Mouse (Mus musculus) ovary, postnatal 14 days (tissue): ENCODE measurements at regions not wholly inside any gene's neighbourhood (a gene's known extent, or its start where the extent isn't known, plus 50 kb on each side); places are given as distances from the start of the nearest gene placed in this dataset.

ENCODE experiments used
- DNase-seq: peaks from one replicate; pipeline ENCODE4 v3.0.0; 2022; ENCODE audit warnings: low spot score

DNA sequence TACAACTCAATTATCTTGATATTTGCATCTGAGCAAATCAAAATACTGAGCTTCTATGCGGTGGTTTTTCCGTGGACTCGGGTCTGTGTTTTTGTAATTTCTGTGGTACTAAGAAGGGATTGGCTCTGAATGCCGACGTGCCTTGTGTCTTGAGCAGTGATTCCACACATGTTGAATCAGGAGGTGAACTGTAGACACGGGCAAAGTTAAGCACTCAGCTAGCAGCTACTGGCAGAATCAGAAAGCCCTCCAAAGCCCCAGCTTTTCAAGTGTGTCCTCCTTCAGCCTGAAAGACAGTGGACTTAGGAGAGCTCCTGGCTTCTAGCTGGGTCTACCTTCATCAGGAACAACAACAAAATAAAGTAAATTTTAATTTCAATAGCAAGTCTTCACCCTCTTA is 462.9 kb upstream of the Pou3f3 start:
- DNase-seq = no peak

DNA sequence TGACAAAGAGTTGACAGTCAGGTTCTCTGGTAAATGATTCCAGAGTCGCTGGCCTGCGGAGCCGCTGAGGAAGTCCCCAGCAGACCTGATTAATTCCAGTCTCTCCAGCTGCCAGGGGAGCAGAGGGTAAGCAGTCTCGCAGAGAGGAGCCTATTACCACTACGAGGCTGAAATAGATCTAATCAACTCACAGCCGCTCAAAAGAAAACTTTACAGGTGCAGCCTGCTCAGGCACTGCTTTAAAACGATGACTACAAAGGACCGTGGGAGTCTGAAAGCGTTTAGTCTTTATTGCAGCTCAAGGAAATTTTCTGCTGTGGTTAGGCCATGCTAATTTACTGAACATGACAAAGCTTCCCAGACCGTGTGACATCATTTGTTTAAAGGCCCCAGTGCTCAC is 462.3 kb upstream of the Pou3f3 start:
- no peak for DNase-seq

- DNase-seq = no peak
Observed at GRCm38 (mm10) chr1:42236466-42237010, 459.0 kb upstream of the Pou3f3 start.

GRCm38 (mm10) chr1:42238408-42238807 is 457.2 kb upstream of the Pou3f3 start:
- DNase-seq = no peak

- no peak for DNase-seq
Observed at GRCm38 (mm10) chr1:42241172-42241571, 454.4 kb upstream of the Pou3f3 start.

- no peak for DNase-seq
Observed at GRCm38 (mm10) chr1:42241601-42242220, 453.9 kb upstream of the Pou3f3 start.

DNA sequence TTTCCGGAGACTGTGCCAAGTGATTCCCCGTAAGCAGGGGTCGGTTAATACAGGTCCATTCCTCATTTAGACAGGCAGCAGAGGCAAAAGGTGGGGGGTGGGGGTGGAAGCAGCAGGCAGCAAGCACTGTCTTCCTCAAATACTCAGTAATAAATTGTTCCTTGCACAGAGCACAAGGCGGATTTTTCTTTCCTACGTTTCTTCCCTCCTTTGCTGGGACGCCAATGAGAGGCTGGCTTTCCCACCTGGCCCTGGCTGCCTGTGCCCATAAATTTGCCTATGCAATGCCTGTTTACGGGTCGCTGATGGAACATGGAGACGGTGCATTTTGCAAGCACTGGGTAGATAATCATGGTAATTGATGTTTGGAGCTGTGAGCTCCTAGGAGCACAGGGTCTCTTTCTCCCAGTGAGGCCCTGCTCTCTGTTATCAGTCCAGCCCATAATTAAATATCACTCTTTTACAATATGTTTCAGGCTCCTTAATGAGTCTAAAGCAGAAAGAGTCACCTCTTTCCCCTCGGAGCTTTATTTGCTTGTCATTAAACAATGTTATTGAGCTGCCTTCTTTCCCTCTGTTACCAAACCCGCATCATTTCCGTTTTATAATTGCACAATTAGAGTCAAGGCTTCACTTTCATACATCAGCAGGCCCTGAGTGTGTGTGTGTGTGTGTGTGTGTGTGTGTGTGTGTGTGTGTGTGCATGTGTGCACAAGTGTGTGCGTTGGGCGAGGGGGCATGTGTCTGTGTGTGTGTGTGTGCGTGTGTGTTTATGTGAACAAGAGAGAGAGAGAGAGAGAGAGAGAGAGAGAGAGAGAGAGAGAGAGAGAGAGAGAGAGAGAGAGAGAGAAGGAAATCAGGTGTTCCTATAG is 452.7 kb upstream of the Pou3f3 start:
- no peak for DNase-seq

GRCm38 (mm10) chr1:42243458-42243855 is 452.1 kb upstream of the Pou3f3 start:
- no peak for DNase-seq

- DNase-seq = no peak
Observed at GRCm38 (mm10) chr1:42243878-42244277, 451.7 kb upstream of the Pou3f3 start.

DNA sequence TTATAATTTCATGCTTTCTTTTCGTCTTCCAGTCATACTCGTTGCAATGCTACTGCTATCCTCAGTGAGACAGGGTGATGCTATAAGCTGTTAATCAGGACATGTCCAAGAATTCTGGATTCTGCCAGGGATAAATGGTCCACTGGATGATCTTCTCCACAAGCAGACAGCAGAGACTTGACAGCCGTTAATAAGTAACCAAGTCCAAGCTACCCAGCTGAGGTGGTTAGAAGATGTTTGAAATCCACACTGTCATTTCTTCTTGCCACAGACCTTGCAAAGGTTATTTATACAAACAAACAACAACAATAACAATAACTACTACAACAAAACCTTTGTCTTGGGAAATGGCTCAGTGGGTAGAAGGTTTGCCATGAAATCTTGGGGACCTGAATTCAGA is 443.2 kb upstream of the Pou3f3 start:
- DNase-seq = no peak

- no peak for DNase-seq
Observed at GRCm38 (mm10) chr1:42253786-42254185, 441.8 kb upstream of the Pou3f3 start.

DNA sequence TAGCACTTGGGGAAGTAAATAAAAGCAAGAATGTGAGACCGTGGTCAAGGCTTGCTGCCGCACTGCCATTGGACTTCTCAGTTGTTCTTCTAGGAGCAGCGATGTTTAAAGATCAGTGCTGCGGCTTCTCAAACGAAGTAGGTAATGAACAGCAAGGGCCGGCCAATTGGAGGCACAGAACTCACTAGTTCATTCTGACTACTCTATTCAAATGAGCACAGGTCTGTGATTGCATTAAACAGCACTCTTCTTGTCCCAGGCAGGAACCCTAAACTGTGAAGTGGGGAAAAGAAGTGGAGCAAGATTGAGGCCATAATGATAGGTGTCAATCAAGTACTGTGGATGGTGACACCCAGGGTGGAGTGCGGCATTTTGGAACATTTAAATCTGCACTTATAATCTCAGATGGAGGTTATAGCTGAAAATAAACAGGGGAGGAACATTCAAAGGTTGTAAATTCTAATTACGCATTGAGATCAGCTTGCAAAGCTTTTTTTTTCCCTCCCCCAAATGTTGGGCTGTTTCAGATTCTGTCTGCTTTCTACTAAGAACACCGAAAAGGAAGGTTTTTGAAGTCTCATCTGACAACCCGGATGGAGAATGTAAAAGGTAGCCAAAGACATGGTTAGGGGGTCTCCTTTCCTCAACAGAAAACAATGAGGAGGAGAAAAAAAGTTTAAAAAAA is 438.5 kb upstream of the Pou3f3 start:
- DNase-seq = no peak

GRCm38 (mm10) chr1:42257801-42258593 is 437.6 kb upstream of the Pou3f3 start:
- no peak for DNase-seq

- DNase-seq = no peak
Observed at GRCm38 (mm10) chr1:42258594-42258910, 437.0 kb upstream of the Pou3f3 start.

DNA sequence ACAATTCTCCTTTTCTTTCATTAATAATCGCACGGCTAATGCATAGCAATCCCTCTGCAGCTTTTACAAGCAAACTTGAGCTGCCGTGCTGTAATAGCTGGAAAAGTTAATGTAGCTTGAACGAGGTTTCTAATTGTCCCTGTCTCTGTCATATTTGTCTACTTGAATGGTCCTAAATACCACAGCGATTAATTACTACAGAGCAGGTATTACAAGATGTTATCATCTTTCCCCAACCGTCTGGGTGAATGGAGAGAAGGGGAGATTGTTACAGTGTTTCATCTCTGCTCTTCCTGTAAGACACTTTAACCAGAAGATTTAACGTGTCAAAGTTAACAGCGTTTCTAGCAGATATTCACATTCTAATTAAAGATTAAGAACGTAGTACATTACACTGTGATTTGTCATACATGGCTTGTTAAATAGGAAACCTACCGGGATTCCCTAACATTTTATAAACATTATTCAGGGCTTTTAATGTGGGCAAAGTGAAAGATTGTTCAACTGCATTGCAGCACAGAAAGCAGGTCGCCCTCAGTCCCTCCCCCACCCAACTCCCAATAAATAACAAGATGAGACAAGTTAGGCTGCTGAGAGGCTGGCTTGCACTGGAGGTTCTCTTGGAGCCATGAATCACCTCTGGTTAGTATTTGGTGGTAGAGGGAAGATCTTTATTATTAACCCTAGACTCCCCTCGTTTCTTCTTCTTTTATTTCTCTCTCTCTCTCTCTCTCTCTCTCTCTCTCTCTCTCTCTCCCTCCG is 436.2 kb upstream of the Pou3f3 start:
- DNase-seq = no peak

DNA sequence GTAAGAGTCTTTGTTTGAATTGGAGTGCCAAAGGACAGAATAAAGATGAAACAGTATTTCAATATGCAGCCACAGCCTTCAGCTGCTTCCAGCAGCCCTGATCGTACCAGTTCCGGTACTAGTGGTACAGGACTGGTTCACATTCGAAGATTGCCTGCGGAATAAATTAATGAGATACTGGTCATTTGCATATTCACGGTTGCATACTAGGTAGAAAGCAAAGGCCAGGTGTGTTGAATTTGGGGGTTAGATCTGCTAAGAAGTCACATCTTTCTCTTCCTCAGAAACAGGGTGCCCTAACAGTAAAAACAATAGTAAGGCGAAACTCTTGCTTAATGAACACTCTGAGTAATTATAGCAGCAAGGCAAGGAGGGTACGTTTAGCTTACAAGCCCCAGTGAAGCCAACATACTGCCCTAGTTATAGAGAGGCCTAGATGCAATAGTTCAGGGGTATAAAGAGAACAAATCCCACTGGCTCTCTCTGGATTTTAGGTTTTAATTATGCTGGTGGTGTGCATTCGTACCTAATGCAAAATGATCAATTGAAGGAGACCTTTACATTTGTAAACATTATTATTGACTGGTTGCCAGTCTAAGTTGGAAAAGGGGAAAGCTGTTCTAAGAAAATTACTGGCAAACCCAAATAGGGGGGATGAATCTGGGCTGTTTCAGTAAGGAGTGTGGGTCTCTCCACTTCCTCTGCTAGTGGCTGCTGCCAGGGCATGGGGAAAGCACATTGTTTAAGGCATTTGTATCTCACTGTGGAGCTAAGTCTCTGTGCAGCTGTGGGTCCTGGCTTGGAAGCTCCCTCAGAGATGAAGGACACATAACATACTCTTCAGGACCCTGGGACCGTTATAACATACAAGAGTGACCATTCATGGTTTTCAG is 435.3 kb upstream of the Pou3f3 start:
- no peak for DNase-seq

DNA sequence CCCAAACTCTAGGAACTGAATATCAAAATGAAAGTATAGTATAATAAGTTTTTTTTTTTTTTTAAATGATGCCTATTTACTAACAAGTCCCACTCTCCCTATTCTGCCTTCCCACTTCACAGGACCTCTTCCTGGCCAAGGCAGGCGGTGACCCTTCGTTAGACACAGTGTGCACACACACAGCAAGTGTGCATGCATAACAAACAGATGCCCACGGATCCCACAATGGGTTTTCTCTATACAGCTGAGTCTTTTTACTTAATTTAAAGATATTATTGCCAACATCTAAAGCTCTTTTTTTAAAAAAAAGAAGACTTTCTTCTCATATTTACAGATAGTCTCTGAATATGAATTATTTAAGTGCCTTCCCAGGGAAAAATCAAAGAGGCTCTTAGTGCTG is 434.5 kb upstream of the Pou3f3 start:
- DNase-seq = no peak

GRCm38 (mm10) chr1:42261800-42262199 is 433.8 kb upstream of the Pou3f3 start:
- no peak for DNase-seq

- no peak for DNase-seq
Observed at GRCm38 (mm10) chr1:42262606-42263005, 433.0 kb upstream of the Pou3f3 start.

DNA sequence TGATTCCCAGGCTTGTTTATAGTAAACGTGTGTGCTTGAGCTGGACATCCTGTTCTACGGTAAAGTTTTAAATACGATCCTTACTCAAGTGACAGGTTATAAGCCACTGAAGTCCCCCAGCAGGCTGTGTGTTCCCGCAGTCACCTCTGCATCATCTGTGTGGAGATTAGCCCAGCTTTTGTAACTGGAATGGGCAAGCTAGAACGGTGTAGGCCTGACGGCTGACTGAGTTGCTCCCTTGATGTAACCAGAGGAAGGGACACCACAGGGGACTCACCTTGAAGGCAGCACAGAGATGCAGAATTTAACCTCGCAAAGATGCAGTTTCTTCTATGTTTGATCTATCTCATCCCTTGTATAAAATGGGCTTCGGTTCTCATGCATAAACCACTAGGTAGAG is 418.4 kb upstream of the Pou3f3 start:
- no peak for DNase-seq
